Mouse (Mus musculus) heart, adult 2 months (tissue): ENCODE measurements around the gene Chd5.

Source experiments
- CTCF ChIP-seq: fragments of 200-600 bp; IDR thresholded peaks from 2 replicates; pipeline ENCODE4 v1.8.1; 2022; ENCODE audit warnings: antibody characterized with exemption, mild to moderate bottlenecking, moderate library complexity
- EP300 ChIP-seq: fragments of 200-500 bp; IDR thresholded peaks from 2 replicates; pipeline ENCODE4 v1.6.1; 2011; ENCODE audit warnings: low read depth, low read length, control low read depth; ENCODE audit not compliant: insufficient read depth
- POLR2A ChIP-seq: fragments of 200-500 bp; IDR thresholded peaks from 2 replicates; pipeline ENCODE4 v1.6.1; 2011; ENCODE audit warnings: mild to moderate bottlenecking, low read depth, low read length, control low read depth; ENCODE audit not compliant: insufficient read depth

DNA sequence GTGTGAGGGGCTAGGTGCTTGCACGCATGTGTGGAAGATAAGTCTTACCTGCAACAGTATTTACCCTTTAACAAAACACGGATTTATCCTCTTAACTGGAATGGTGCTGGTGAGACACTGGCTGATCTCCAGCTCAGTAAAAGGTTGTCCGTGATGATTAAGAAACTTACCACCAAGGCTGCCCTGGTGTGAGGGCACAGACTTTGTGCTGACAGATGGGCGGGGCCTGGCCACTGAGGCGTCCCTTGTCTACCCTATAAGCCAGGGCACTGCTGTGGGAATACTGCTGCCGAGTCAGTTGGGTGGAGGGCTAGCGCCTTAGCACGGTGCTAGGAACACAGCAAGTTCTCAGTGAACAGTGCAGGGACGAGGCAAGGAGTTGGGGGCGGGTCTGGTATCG is 36.4 kb upstream of the Chd5 start:
- TF ChIP-seq CTCF: no peak
- TF ChIP-seq POLR2A: no peak
- TF ChIP-seq EP300: no peak
